Mouse (Mus musculus): ENCODE data around the gene Rnf44. TPM values are rescaled to one million over a fixed set of nuclear protein-coding genes. Genes with fewer than 3 reads are reported as not detected.

Rnf44 gene
- 90.7 and 91.5 TPM in 2 replicates for polyA plus RNA-seq (2015; fragmentation: Nextera tagmentation; extraction: Ambion mirVana)

GRCm38 (mm10) chr13:54693558-54694347, at the start of gene Rnf44:
TSS of gene Rnf44 (minus strand) at chr13:54693907.
- Histone ChIP-seq H3K36me3 (no peaks in the 10 kb centered on the region), H3K4me1 (replicated peaks) (peaks cover 39% of the 10 kb centered on the region), H3K4me2 (peak within 1 kb of the TSS; percentile 82), H3K9ac (peak within 1 kb of the TSS; percentile 98), H3K9me3 (no peaks in the 10 kb centered on the region), H3K27ac (replicated peaks) (peak within 1 kb of the TSS; percentile 93), H3K4me3 (peak within 1 kb of the TSS; percentile 96), H3K27me3 (no peaks in the 10 kb centered on the region)
- peak; percentile 96 for ATAC-seq (ENCODE audit: low FRiP score, low read depth)
- WGBS: under 1% methylated on average over 81 of the region's 92 CpGs

DNA sequence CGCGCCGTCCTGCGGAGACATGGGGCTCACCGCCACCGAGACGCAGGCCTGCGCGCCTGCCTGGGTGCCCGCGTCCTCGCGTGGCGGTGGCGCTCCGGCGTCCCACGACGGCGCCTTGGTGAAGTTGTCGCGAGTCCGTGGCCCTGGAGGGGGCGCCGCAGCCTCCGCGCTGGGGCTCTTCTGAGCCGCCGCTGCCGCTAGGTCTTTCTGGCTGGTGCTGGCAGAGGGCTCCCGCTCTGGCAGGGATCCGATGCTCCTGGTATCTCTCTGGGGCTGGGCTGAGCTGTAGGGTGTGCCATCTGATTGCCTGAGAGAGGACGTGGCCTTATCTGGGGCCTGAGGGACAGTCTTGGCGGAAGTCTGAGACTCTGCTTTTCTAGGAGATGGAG, 44.5 kb upstream of the Rnf44 start:
- ATAC-seq (ENCODE audit: low FRiP score, low read depth): no peak
- Histone ChIP-seq H3K4me2 (peak overlapping the region; percentile 47), H3K36me3 (peaks cover 28% of the 10 kb centered on the region), H3K4me3 (peak overlapping the region; percentile 2; the same call in 1 of the 2 replicates), H3K27ac (replicated peaks) (no peak overlapping the region), H3K9ac (no peak overlapping the region), H3K27me3 (peaks cover 15% of the 10 kb centered on the region; the same call in 1 of the 2 replicates), H3K4me1 (replicated peaks) (peaks cover 22% of the 10 kb centered on the region), H3K9me3 (no peaks in the 10 kb centered on the region)
- WGBS: 5% methylated on average over 29 of the region's 34 CpGs

- 2% methylated on average over 80 of the region's 87 CpGs for WGBS
- peaks cover 28% of the 10 kb centered on the region for H3K36me3 ChIP-seq
- peaks cover 20% of the 10 kb centered on the region for H3K4me1 ChIP-seq (replicated peaks)
- peaks cover 15% of the 10 kb centered on the region; the same call in 1 of the 2 replicates for H3K27me3 ChIP-seq
- no peaks in the 10 kb centered on the region for H3K9me3 ChIP-seq
- no peak overlapping the region for H3K27ac ChIP-seq (replicated peaks)
- no peak for ATAC-seq (ENCODE audit: low FRiP score, low read depth)
- peak overlapping the region; percentile 23 for H3K4me3 ChIP-seq
- peak overlapping the region; percentile 47 for H3K4me2 ChIP-seq
- no peak overlapping the region for H3K9ac ChIP-seq
Measured at GRCm38 (mm10) chr13:54737488-54738212, 43.9 kb upstream of the Rnf44 start.

GRCm38 (mm10) chr13:54736931-54737330, 43.2 kb upstream of the Rnf44 start:
- Histone ChIP-seq H3K9ac (no peak overlapping the region), H3K36me3 (peaks cover 28% of the 10 kb centered on the region), H3K27me3 (peaks cover 15% of the 10 kb centered on the region; the same call in 1 of the 2 replicates)

GRCm38 (mm10) chr13:54726131-54726530, 32.4 kb upstream of the Rnf44 start:
- H3K27me3 ChIP-seq: no peaks in the 10 kb centered on the region
- H3K27ac ChIP-seq (replicated peaks): no peak overlapping the region
- H3K9me3 ChIP-seq: no peaks in the 10 kb centered on the region
- no peak overlapping the region for H3K4me2 ChIP-seq
- no peaks in the 10 kb centered on the region for H3K36me3 ChIP-seq
- no peak overlapping the region for H3K9ac ChIP-seq
- H3K4me1 ChIP-seq (replicated peaks): peaks cover 5% of the 10 kb centered on the region; the same call in 1 of the 2 replicates
- no peak overlapping the region for H3K4me3 ChIP-seq
- ATAC-seq (ENCODE audit: low FRiP score, low read depth): peak; percentile 45; the same call in 1 of the 2 replicates
- 55% methylated on average over 11 of the region's 11 CpGs for WGBS

More at GRCm38 (mm10) chr13:54736931-54737330, 43.2 kb upstream of the Rnf44 start:
- H3K27ac ChIP-seq (replicated peaks): no peak overlapping the region
- H3K9me3 ChIP-seq: no peaks in the 10 kb centered on the region
- H3K4me2 ChIP-seq: no peak overlapping the region
- 36% methylated on average over 3 of the region's 3 CpGs for WGBS
- ATAC-seq (ENCODE audit: low FRiP score, low read depth): 0 out of 2 replicates have a peak, but pooled peaks have one; percentile 25
- H3K4me3 ChIP-seq: no peak overlapping the region
- peaks cover 15% of the 10 kb centered on the region for H3K4me1 ChIP-seq (replicated peaks)

- H3K9ac ChIP-seq: no peak overlapping the region
- H3K27ac ChIP-seq (replicated peaks): no peak overlapping the region
- H3K9me3 ChIP-seq: no peaks in the 10 kb centered on the region
- H3K4me1 ChIP-seq (replicated peaks): peaks cover 5% of the 10 kb centered on the region; the same call in 1 of the 2 replicates
- no peaks in the 10 kb centered on the region for H3K27me3 ChIP-seq
- WGBS: 87% methylated on average over 3 of the region's 3 CpGs
- no peak overlapping the region for H3K4me3 ChIP-seq
- H3K4me2 ChIP-seq: no peak overlapping the region
- H3K36me3 ChIP-seq: no peaks in the 10 kb centered on the region
- no peak for ATAC-seq (ENCODE audit: low FRiP score, low read depth)
Measured at GRCm38 (mm10) chr13:54723143-54723542, 29.4 kb upstream of the Rnf44 start.

DNA sequence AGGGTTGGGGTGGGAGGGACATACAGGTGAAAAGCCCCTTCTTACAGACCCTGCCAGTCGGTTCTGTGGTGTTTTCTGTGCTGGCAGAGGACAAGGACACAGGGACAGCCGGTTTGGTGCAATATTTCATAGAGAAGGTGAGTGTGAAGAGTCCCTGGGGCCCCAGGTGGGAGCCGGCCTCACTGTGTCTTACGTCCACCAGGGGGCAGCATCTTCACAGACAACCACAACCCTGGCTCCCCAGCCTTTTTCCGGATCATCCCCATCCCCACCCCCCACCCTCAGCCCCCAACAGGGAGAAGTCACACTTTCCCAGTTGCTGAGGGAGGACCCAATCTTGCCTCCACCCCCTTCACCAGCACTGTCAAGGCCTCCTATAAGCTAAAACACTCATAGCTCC, 23.2 kb upstream of the Rnf44 start:
- H3K4me2 ChIP-seq: no peak overlapping the region
- H3K4me3 ChIP-seq: no peak overlapping the region
- no peak overlapping the region for H3K9ac ChIP-seq
- no peaks in the 10 kb centered on the region for H3K36me3 ChIP-seq
- H3K27me3 ChIP-seq: no peaks in the 10 kb centered on the region
- H3K9me3 ChIP-seq: no peaks in the 10 kb centered on the region
- WGBS: 6% methylated on average over 5 of the region's 5 CpGs
- peak; percentile 23 for ATAC-seq (ENCODE audit: low FRiP score, low read depth)
- 0 out of 2 replicates have a peak, but pooled peaks cover 5% of the 10 kb centered on the region for H3K4me1 ChIP-seq (replicated peaks)
- no peak overlapping the region for H3K27ac ChIP-seq (replicated peaks)

- Histone ChIP-seq H3K4me3 (no peak overlapping the region), H3K27ac (replicated peaks) (no peak overlapping the region), H3K27me3 (no peaks in the 10 kb centered on the region), H3K4me1 (replicated peaks) (0 out of 2 replicates have a peak, but pooled peaks cover 5% of the 10 kb centered on the region), H3K4me2 (no peak overlapping the region), H3K36me3 (no peaks in the 10 kb centered on the region), H3K9me3 (no peaks in the 10 kb centered on the region), H3K9ac (no peak overlapping the region)
- ATAC-seq (ENCODE audit: low FRiP score, low read depth): no peak
- WGBS: 71% methylated on average over 10 of the region's 10 CpGs
Measured at GRCm38 (mm10) chr13:54714996-54715395, 21.3 kb upstream of the Rnf44 start.

DNA sequence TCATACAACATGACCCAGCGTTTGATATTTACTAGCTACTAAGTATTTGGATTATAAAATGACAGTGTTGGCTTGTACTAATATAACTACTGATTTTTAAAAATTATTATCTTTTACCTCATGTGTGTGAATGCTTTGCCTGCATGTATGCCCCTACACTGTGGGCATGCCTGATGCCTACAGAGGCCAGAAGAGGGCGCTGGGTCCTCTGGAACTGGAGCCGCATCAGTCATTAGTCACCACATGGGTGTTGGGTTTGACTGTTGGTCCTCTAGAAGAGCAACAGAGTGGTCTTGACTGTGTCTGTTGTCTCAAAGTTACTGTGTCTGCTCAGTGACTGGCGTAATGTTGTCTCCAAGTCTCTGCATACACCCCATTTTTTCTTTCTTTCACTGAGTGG, 20.7 kb upstream of the Rnf44 start:
- 0 out of 2 replicates have a peak, but pooled peaks cover 5% of the 10 kb centered on the region for H3K4me1 ChIP-seq (replicated peaks)
- H3K9ac ChIP-seq: no peak overlapping the region
- no peak overlapping the region for H3K4me3 ChIP-seq
- no peaks in the 10 kb centered on the region for H3K9me3 ChIP-seq
- WGBS: 41% methylated on average over 4 of the region's 4 CpGs
- no peak overlapping the region for H3K27ac ChIP-seq (replicated peaks)
- H3K36me3 ChIP-seq: no peaks in the 10 kb centered on the region
- ATAC-seq (ENCODE audit: low FRiP score, low read depth): no peak
- H3K27me3 ChIP-seq: no peaks in the 10 kb centered on the region
- no peak overlapping the region for H3K4me2 ChIP-seq

- WGBS: 87% methylated on average over 3 of the region's 3 CpGs
- Histone ChIP-seq H3K36me3 (no peaks in the 10 kb centered on the region), H3K9ac (no peak overlapping the region), H3K4me1 (replicated peaks) (no peaks in the 10 kb centered on the region), H3K4me3 (no peak overlapping the region), H3K4me2 (no peak overlapping the region), H3K27ac (replicated peaks) (no peak overlapping the region), H3K9me3 (no peaks in the 10 kb centered on the region), H3K27me3 (no peaks in the 10 kb centered on the region)
- ATAC-seq (ENCODE audit: low FRiP score, low read depth): no peak
Measured at GRCm38 (mm10) chr13:54710866-54711265, 17.2 kb upstream of the Rnf44 start.

GRCm38 (mm10) chr13:54704890-54705289, 11.2 kb upstream of the Rnf44 start:
- no peak overlapping the region for H3K9ac ChIP-seq
- 51% methylated on average over 6 of the region's 6 CpGs for WGBS
- ATAC-seq (ENCODE audit: low FRiP score, low read depth): no peak
- no peaks in the 10 kb centered on the region for H3K4me1 ChIP-seq (replicated peaks)
- no peaks in the 10 kb centered on the region for H3K27me3 ChIP-seq
- H3K27ac ChIP-seq (replicated peaks): no peak overlapping the region
- H3K4me2 ChIP-seq: no peak overlapping the region
- no peaks in the 10 kb centered on the region for H3K36me3 ChIP-seq
- H3K4me3 ChIP-seq: no peak overlapping the region
- no peaks in the 10 kb centered on the region for H3K9me3 ChIP-seq

- no peaks in the 10 kb centered on the region for H3K36me3 ChIP-seq
- H3K4me2 ChIP-seq: no peak overlapping the region
- H3K9ac ChIP-seq: no peak overlapping the region
- H3K27me3 ChIP-seq: no peaks in the 10 kb centered on the region
- no peak overlapping the region for H3K4me3 ChIP-seq
- 62% methylated on average over 7 of the region's 7 CpGs for WGBS
- H3K4me1 ChIP-seq (replicated peaks): no peaks in the 10 kb centered on the region
- no peak overlapping the region for H3K27ac ChIP-seq (replicated peaks)
- ATAC-seq (ENCODE audit: low FRiP score, low read depth): no peak
- no peaks in the 10 kb centered on the region for H3K9me3 ChIP-seq
Measured at GRCm38 (mm10) chr13:54702507-54702906, 8.8 kb upstream of the Rnf44 start.
